Mouse (Mus musculus): ENCODE measurements around the gene Desi2.
"Not testable (repeated sequence)": the region's sequence is repeated elsewhere in the genome, so short reads cannot be mapped to it uniquely, and the experiment has no call there.

Desi2 gene

DNA sequence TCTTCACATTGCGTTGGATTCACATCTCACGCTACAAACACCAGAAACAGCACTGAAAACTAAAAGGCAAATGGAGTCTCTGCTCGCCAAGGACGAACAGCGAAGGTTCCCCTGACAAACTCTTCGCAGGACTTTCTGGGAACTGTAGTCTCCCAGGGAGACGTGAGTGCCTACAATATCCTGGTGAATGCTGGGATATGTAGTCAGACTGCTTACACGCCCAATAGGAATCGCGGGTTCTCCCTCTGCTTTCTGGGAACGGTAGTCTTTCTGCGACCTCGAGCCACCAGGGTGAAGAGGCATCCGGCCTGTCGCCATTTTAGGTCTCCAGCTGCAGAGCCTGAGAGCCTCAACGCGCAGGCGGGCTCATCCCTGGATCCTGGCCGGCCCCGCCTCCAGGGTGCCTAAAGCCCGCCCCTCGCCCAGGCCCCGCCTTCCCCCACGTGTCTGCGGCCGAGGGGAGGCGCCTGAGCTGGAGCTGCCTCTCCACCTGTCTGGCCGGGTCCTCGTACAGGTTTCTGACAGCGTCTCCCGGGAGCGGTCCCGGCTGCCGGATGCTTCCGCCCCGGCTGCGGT, at the start of gene Desi2:
Gene Desi2 (plus strand): TSS at position 202 of the 576 bp plus-strand sequence.
- DNase-seq = peak; percentile 91

DNA sequence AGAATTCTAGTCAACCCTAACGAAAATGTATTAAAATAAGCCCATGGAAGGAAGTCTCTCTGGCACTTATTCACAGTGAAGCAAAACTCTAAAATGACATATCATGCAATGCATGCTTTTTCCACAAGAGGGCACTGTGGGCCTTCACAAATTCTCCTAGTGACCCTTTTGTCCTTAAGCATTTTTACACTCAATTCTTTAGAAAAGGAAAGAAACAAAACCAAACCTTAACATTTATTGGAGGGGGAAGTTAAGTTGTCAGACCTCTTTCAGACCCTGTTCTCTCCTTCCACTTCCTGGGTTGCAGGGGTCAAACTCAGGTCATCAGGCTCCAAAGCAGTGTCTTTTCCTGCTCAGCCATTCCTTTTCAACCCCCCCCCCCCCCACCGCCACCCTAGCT, 40.7 kb upstream of the Desi2 start:
- DNase-seq = not testable (repeated sequence)

DNA sequence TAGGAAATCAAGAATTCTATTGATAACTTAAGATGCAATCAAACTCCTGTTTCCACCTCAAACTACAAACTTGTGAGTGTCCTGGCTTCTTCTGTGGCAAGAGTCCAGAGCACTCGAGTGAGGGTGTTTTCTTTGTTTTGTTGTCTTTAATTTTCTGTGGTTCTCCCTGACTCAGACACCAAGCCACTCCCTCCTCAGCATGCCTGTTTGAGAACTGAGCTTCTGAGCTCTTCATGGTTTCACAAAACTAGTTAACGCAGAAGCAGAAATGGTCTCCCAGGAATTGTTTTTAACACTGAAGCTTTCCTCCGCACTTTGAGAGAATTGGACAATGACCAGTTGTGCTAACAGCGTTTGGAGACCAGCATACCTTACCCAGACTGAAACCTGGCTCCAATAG, 40.3 kb upstream of the Desi2 start:
- not testable (repeated sequence) for DNase-seq

DNA sequence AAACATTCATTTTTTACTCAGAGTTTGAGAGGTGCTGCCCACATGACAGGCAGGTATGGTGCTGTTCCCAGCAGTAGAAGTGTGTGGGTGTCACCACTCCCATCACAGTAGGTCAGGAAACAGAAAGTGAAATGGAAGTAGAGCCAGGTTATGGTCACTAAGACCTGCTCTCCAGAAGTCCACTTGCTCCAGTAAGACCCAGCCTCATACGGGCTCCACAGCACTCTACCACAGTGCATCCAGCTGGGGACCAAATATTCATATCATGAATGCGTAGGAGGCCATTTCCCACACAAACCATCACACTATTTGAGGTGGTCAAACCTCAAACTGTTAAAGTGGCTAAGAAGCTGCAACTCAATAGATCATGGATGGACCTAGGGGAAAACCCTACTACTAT, 5.0 kb upstream of the Desi2 start:
- no peak for DNase-seq

DNA sequence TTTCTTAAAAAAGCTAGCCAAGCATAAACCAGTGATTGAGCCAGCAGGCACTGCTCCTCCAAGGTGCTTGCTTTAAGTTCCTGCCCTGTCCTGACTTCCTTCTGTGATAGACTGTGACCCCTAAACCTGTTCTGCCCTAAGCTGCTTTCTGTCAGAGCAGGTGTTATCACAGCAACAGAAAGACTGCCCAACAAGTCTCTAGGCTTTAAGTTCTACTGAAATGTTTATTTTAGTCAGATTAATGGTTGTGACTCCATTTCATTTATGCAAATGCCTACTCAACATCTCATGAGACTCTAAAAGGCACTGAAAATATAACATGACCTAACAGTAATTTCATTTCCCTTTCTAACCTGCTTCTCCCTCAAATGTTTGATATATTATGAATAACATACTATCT, 1.6 kb upstream of the Desi2 start:
- no peak for DNase-seq

DNA sequence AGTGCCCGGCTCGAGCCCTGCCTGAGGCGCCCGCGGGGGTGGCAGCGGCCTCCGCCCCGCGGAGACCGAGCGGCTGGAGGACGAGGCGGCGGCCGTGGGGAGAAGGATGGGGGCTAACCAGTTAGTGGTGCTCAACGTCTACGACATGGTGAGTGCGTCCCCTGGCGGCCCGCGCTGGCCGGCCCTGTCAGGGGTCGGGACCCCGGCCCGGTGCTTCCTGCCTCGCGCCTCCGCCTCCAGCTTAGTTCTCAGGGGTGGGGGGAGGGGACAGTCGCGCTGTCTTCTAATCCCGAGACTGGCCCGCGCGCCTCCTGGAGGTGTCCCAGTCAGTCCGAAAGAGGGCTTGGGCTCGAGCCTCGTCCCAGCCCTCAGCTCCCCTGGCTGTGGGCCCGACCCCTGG, 593 bp downstream of the Desi2 start:
- peak; percentile 91 for DNase-seq

DNA sequence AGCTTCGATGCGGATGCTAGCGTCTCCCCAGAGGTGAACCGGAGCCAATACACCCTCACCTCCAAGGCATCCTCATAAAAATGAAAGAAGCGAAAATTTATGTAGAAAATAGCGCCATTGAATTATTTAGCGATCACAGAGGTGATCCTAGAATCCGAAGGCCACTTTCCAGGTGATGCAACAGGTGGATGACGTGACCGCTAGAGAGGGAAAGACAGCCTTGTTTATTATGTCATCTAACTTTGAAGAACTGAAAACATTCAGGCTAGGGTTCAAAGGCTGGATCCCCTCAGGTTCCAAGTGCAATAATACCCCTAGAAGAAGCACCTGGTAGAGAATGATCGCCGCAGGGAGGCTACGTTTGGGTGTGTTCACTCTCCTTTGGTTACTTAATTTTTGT, 1.2 kb downstream of the Desi2 start:
- peak; percentile 23 for DNase-seq

DNA sequence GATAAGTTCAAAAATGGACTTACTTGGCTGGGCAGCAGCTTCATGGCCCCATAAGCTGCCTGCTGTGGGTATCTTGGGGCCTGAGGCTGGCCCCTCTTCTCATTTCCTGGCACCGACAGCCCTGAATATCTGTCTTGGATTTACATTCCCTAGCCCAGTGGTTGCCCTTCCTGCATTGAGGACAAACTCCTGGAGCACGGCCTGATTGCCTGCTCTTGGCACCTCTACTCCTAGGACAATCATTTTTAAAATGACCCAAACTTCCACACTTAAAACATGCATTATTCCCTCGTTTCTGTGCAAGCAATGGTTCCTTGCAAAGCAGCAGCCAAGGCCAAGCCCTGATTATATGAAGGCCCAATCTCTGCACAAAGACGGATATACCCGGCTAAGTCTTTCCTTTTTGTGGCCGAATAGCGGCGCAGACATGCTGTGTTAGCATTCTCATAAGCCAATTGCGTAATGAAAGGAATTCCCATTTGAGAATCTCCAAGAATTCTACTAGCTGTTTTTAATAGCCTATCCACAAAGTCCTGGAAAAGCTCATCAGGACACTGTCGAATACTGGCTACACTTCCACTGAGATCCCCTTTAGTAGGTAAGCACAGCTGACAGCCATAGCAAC, 18.6 kb downstream of the Desi2 start:
- DNase-seq = no peak

DNA sequence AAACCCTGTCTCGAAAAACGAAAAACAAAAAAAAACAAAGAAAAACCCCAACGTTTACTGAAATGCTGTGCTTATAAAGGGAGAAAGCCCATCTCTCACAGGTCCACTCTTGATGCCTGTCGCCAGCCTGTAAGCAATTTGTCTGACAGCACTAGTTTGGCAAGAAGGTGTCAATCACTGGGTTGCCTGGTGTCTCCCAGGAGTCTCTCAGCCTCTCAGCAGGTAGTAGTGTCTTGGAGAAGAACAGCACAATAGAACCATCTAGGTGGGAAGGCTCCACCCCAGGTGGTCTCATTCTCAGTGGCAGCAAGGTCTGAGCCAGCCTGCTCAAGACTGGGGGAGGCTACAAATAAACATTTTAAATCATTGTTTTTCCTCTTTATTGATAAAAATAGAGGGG, 20.6 kb downstream of the Desi2 start:
- not testable (repeated sequence) for DNase-seq

DNA sequence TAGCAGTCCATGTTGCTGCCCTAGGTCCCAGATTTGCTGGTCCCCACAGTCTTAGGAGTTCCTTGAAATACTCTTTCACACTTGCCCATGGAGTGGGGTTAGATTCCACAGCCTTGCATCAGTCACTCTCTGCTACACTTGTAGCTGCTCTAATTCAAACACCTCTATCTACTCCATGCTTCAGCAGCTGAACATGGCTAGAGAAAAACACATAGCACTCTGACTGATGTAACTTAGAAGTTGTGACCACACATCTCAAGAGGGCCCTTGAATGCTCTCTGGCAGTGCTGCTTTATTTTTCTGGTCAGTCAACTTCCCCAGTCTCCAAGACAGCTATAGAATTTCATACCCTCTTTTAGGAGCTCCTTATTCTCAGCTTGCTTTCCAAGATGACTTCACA, 22.7 kb downstream of the Desi2 start:
- DNase-seq = no peak

DNA sequence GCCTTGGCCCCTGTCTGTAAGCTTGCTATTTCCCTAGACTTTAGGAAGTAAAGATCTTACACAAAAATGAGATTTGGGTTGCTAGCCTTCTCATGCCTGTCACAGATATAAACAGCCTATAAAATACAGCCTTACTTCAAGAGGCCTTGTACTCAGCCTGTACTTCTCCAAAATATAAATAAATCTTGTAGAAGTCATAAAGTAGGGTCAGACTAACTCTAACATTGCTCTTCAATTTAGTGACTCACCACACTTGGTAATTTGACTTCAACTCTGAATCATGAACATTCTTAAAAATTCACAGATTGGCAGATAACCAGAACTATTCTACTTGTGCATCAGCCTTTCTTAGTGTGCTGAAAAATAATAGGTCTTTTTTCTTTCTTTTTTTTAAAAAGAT, 29.9 kb downstream of the Desi2 start:
- DNase-seq = no peak

DNA sequence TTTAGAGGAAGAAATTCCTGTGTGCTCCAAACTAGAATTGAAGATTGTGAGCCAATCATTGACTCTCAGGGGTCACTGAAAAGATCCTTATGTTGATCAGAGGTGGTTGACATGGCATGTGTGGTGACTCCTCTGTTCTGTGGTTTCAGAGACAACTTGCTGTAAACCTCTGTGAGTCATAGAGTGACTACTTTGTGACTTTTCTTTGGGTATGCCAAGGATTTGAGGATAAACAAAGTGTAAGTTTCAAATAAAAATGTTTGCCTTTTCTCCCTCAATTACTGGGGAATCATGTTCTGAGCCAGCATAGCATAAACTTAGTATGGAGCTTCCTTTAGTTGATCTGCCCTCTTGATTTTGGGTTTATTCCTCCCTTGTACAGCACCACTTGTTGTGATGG, 31.1 kb downstream of the Desi2 start:
- DNase-seq = no peak

DNA sequence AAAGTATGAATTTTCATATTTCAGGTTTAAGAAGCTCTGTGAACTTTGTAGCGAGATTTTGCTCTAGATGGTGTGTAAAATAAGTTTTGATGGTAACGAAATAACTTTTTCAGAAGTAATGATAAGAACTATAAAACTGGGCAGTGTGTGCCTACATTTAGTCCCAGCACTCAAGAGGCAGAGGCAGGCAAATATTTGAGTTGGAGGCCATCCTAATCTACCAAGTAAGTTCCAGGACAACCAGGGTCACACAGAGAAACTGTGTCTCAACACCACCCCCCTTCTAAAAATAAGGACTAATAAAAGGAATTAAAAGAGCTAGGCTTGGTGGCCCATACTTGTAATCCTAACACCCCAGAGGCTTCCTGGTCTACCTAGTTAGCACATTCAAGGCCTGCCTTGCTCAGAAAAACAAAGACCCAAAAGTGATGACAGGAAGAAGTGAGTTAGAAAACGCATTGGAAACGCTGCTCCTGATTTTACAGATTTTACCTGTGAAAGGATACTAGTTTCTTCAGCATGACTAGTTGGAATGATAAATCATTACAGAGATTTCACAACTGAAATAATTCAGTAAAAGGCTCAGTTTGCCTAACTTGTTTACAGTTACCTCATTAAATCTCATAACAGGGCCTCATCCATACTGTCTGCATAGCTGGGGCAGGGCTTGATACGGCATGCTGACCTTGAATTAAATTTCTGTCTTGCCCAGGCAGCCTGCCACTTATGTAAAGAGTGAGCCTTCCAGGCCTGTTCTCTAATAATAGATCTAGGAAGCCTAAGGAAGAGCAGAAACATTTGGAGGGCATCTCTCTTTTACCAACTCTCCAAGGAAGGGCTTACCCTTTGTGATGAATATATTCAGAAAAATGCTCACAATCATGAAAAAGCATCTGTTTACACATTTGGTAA, 32.2 kb downstream of the Desi2 start:
- DNase-seq = no peak

DNA sequence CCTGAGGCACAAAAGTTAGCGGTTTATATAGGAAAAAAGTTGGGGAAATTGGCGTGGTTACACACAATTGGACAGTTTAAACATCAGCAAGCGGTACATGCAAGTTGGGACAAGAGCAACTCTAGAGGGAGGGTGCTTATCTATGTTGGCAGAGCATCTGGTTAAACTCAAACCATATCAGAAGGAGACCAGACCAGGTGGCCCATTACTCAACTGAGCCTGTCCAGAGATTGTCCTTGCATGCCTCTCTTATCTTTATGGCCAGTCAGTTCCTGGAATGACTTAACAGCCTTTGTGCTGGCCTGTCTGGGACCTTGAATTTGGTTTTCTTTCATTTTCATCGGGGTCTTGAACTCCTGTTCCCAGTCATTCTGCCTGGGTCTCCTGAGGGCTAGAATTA, 41.7 kb downstream of the Desi2 start:
- DNase-seq = not testable (repeated sequence)

DNA sequence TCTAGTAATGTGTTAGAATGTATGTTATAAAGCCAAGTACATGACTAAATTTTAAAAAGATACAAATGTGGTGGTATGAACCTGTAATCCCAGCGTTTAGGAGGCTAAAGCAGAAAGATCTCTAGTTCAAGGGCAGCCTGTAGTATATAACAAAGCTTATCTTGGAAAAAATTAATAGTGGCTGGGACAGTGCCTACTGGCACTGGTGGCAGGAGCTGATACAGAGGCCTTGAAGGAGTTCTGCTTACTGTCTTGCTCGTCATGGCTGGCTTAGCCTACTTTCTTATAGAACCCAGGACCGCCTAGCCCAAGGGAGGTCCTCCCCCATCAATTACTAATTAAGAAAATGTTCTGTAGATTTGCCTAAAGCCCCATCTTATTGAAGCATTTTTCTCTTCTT, 46.9 kb downstream of the Desi2 start:
- no peak for DNase-seq

DNA sequence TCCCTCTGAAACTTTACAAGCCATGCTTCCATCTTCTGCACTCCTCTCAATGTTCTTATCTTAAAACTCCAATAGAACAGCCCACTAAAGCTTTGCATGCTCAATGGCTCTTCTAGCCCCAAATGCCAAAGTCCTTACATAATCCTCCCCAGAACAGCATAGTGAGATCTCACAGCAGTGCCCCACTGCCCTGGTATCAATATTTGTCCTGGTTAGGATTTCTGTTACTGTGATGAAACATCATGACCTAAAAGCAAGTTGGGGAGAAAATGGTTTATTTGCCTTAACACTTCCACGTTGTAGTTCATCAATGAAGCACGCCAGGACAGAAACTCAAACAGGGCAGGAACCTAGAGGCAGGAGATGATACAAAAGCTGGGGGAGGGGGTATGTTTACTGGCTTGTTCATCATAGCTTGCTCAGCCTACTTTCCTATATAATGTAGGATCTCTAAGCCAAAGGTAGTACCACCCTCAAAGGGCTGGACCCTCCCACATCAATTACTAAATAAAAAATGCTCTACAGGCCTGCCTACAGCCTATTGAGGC, 48.8 kb downstream of the Desi2 start:
- no peak for DNase-seq

DNA sequence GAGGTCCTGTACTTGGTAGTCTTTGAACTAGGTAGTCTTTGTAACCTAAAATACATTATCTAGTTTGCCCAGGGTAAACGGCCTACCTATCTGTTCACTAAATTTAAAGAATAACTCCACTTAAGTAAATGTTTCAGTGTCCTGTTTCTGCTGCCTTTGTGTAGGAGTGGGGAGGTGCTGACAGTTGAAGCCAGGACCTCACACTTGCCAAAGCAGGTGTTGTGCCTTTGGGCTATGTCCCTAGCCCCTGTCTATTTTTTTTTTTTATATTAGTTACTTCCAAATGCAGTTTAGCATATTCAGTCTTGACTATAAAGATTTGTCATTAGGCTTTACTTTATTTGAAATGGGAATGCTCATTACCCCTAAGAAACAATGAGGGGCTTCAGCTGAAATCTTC, 51.5 kb downstream of the Desi2 start:
- no peak for DNase-seq

DNA sequence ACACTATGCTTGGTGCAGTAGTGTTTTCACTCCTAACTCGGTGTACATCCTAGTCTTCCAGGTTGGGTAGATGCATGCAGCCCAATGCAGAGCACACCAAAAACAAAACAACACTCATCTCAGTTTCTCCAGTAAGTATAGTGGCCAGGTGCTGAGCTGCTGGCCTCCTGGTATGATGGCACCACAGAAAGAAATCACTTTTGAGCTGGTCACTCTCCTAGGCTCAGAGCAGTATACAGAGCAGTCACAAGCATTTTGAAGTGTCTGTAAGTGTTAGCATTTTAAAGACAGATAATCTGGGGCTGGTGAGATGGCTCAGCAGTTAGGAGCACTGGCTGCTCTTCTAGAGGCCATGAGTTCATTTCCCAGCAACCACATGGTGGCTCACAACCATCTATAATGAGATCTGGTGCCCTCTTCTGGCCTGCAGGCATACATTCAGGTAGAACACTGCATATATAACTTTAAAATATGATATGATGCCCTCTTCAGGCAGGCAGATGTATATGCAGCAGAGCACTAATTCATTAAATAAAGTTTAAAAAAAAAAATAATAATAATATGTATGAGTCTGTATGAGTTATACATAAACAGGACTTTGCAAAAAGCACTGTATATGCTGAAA, 54.8 kb downstream of the Desi2 start:
- DNase-seq = peak; percentile 24

DNA sequence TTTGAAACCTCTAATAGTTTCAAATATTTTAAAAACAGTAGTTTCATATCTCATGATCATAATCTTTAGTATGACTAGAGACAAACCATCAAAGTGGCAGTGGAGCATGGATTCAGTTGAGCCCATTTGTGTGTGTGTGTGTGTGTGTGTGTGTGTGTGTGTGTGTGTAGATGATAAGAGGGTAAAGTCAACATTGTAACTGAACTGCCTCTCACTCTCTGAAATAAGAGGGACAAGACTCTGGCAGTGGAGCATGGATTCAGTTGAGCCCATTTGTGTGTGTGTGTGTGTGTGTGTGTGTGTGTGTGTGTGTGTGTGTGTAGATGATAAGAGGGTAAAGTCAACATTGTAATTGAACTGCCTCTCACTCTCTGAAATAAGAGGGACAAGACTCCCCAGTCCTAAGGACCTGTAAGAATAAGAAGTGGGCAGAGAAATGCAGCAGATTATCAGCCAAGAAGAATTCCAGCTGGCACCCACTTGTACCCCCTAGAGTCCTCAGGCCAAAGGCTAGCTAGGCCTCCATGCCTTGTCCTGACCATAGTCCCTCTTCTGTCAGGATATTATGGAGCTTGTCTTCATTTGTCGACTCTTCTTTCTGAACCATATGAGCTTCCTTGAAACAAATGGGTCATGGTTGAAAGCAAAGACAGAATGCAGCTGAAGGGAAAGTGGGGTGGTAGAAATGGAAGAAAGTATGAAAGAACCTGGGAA, 61.0 kb downstream of the Desi2 start:
- DNase-seq = no peak

DNA sequence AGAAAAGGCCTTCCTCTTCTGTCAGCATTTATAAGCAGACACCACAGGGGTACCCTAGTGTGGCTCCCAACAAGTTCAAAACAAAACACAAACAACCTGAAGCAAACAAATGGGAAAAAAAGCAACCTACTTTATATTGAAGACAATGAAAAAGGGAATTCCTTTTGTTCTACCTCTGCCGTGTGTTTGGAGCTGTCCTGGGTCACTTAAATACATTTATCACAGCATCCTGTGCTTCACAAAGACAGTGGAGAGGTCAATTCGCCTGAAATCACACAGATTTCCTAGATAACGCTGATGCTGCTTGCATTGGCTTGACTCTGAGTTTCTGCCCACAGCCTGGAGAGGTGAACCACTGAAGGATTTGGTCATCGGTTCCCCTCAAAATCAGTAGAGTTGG, 67.4 kb downstream of the Desi2 start:
- DNase-seq = no peak

DNA sequence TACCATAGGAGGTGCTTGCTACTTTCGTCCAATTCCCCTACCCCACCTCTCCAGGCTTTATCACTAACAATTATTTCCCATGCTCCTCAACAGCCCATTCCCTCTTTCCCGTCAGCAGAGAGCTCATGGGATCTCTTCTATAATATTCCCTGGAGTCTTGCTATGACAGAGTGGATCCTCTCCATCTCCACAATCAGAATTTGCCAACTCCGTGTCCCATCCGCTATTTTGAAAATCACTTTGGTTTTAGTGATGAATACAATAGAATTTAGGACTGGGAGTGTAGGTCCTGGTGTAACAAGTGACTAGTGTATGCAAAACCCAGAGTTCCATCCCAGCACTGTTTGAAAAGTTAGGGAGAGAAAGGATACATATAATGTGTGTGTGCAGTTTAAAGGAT, 69.1 kb downstream of the Desi2 start:
- no peak for DNase-seq

DNA sequence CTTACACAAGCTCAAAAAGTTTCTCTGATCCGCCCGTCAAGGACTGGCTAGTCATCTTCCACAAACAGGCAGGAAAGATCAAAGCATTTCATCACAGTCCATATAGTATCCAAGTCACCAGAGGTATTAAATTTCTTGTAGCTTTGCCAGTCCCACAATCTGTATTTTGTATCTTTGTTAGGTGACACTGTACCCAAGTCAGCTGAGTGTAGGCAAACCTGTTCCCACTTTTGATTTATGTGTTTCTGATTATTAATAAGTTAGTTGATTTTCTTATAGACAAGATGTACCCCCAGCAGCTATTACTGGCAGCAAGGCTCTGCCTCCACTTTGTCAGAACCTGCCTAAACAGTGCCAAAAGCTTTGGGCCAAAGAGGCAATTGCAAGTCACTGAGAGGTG, 71.6 kb downstream of the Desi2 start:
- DNase-seq = no peak

DNA sequence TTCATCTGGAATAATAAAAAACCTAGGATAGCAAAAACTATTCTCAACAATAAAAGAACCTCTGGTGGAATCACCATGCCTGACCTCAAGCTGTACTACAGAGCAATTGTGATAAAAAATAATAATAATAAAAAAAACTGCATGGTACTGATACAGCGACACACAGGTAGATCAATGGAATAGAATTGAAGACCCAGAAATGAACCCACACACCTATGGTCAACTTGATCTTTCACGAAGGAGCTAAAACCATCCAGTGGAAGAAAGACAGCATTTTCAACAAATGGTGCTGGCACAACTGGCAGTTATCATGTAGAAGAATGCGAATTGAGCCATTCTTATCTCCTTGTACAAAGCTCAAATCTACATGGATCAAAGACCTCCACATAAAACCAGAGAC, 78.2 kb downstream of the Desi2 start:
- DNase-seq = not testable (repeated sequence)

Data from thymus, postnatal 4 days (tissue).